ENCODE assay signal across 17 mouse cellular contexts in genomic region chr2:30816383-30816782, GRCm38 (mm10). TPM values are rescaled to one million over a fixed set of nuclear protein-coding genes. Genes with fewer than 3 reads are reported as not detected.
"Had no signal": no experiment of that assay in that cellular context is flagged by ENCODE, and none has a peak within 500 bp of the region (broad histone marks: within the 10 kb centered on the region; RNA-seq: fewer than 3 reads in every experiment).

No protein-coding gene starts in this region.

- H3K4me2 ChIP-seq: neural tube, embryonic 12.5 days; neural tube, embryonic 13.5 days; neural tube, embryonic 15.5 days; stomach, embryonic 15.5 days had no signal

- H3K27ac ChIP-seq: neural tube, embryonic 12.5 days; neural tube, embryonic 13.5 days; neural tube, embryonic 15.5 days; stomach, embryonic 15.5 days; stomach, postnatal 0 days had no signal

- DNase-seq: retina, postnatal 1 day; right cerebral cortex, adult 18-20 months; right cerebral cortex, postnatal 14 days; right cerebral cortex, postnatal 25 days; right cerebral cortex, postnatal 4 days; spleen, adult 18-20 months; thymus, adult 18-20 months; thymus, adult 2 months; thymus, postnatal 25 days; thymus, postnatal 36 days; thymus, postnatal 4 days had no signal

- H3K9me3 ChIP-seq: neural tube, embryonic 12.5 days; neural tube, embryonic 13.5 days; neural tube, embryonic 15.5 days; stomach, embryonic 15.5 days had no signal

- H3K4me3 ChIP-seq: neural tube, embryonic 12.5 days; neural tube, embryonic 13.5 days; neural tube, embryonic 15.5 days; stomach, embryonic 15.5 days had no signal

- H3K4me1 ChIP-seq: neural tube, embryonic 12.5 days; stomach, embryonic 15.5 days had no signal

- H3K9ac ChIP-seq: neural tube, embryonic 12.5 days; neural tube, embryonic 13.5 days; neural tube, embryonic 15.5 days; stomach, embryonic 15.5 days had no signal

- H3K27me3 ChIP-seq: neural tube, embryonic 12.5 days; neural tube, embryonic 13.5 days; neural tube, embryonic 15.5 days; stomach, embryonic 15.5 days had no signal

RNA-seq across cellular contexts. Expression of gene 1700001O22Rik, which starts 12.9 kb away (rescaled TPM):
- total RNA-seq: neutrophil, adult 5-6 weeks had no signal

RNA-seq across cellular contexts. Expression of gene Prrx2, which starts 18.4 kb away (rescaled TPM):
- total RNA-seq: neutrophil, adult 5-6 weeks had no signal
